Mouse (Mus musculus) stomach, adult 2 months (tissue): ENCODE measurements around the gene Nin. TPM values are rescaled to one million over a fixed set of nuclear protein-coding genes. Genes with fewer than 3 reads are reported as not detected.

Experiments
- polyA plus RNA-seq: library from polyadenylated mRNA; depleted of rRNA; stranded (reverse); fragments of >200 nt; gene quantifications from 2 replicates; pipeline ENCODE4 v1.2.3, GENCODE M21; 2012; rRNA removed

Gene Nin
- polyA plus RNA-seq: 1.4 and 1.6 TPM in 2 replicates

DNA sequence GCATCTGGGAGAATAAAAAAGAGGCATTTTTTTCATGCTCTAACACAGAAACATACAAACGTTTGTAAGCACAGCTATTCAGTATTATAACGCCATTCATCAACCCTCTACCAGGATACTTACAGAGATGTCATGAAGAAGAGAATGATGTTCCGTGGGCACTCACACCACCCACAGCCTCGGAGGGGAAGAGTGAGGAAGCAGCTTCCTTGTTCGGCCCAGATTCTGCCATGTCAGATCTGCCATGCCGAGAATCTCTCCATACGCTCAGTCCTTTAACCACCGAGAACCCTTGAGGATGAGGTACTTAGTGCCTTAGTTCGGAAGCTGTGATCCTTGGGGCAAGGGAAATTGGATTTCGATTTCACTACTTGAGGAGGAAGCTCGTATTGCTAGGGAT lies at the start of gene Nin:
Gene Nin, minus strand, starts transcription at position 367 of the 400 bp plus-strand sequence.

GRCm38 (mm10) chr12:70153842-70154241 lies 40.3 kb upstream of the Nin start, which contains the start of gene Abhd12b:
Gene Abhd12b, plus strand, starts transcription at chr12:70154142.

GRCm38 (mm10) chr12:69986786-69987497 lies 126.6 kb downstream of the Nin start, which contains the start of gene Sav1:
Gene Sav1, minus strand, starts transcription at chr12:69987002.

Other genes with a start within 250 kb of the Nin start
- 0.35 and 0.42 TPM in 2 replicates for gene Atl1, start 221.1 kb downstream of the Nin start, polyA plus RNA-seq
- 2.9 and 3.5 TPM in 2 replicates for gene Map4k5, start 220.5 kb downstream of the Nin start, polyA plus RNA-seq
- gene Sav1, start 126.7 kb downstream of the Nin start, polyA plus RNA-seq: 1.0 and 2.3 TPM in 2 replicates
- gene Abhd12b, start 40.4 kb upstream of the Nin start, polyA plus RNA-seq: 0.30 and 0.39 TPM in 2 replicates
- gene Pygl, start 117.8 kb upstream of the Nin start, polyA plus RNA-seq: 2.5 and 3.2 TPM in 2 replicates
- 0.08 and 0.09 TPM in 2 replicates for gene Trim9, start 233.9 kb upstream of the Nin start, polyA plus RNA-seq